Mouse (Mus musculus): ENCODE measurements around the gene Mast2. TPM values are rescaled to one million over a fixed set of nuclear protein-coding genes. Genes with fewer than 3 reads are reported as not detected.

Mast2 gene
- polyA plus RNA-seq, 1 experiment from 2014 or later = 16.3 TPM

- H3K27ac ChIP-seq (ENCODE audit: low read length) = no peak overlapping the region
- H3K27me3 ChIP-seq (ENCODE audit: control insufficient read depth, insufficient read depth, low read length) = no peaks in the 10 kb centered on the region
- ATAC-seq (replicated peaks; ENCODE audit: extremely low read depth, insufficient read depth, low FRiP score) = no peak
- H3K4me1 ChIP-seq (ENCODE audit: control insufficient read depth, insufficient read depth, low read length) = no peaks in the 10 kb centered on the region
- no peaks in the 10 kb centered on the region; the same call in 1 of the 2 replicates for H3K36me3 ChIP-seq (ENCODE audit: control insufficient read depth, insufficient read depth)
- no peak overlapping the region for H3K4me3 ChIP-seq (ENCODE audit: low read length)
- whole genome bisulfite sequencing = 94% methylated on average over 4 of the region's 4 CpGs
- no peak overlapping the region for H3K9ac ChIP-seq (ENCODE audit: low read length)
- H3K9me3 ChIP-seq (replicated peaks; ENCODE audit: control insufficient read depth, low read length) = peaks cover 3% of the 10 kb centered on the region
- no peak overlapping the region for H3K4me2 ChIP-seq (ENCODE audit: low read depth, low read length)
Observed at GRCm38 (mm10) chr4:116435626-116436025, 28.4 kb downstream of the Mast2 start.

DNA sequence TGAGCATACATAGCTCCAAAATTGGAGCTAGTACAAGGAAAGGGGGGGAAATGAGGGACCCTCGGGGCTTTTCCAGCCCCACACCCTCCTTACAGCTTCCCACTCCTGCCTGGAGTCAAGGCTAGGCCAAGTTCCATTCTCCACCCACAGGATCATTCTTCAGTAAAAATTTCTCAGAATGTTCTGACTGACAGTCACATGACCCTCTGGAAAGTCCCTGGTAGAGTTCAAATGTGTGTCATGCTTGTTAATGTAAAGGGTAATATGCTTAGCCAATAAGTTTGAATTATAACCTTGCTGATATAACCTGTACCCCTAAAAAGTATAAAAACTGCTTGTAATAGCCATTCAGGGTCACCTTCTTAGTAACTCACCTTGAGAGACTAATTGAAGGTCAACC lies 41.8 kb downstream of the Mast2 start:
- Histone ChIP-seq H3K9ac (ENCODE audit: low read length) (no peak overlapping the region), H3K4me3 (ENCODE audit: low read length) (no peak overlapping the region), H3K4me1 (ENCODE audit: control insufficient read depth, insufficient read depth, low read length) (peaks cover 5% of the 10 kb centered on the region; the same call in 1 of the 2 replicates), H3K9me3 (replicated peaks; ENCODE audit: control insufficient read depth, low read length) (no peaks in the 10 kb centered on the region), H3K36me3 (ENCODE audit: control insufficient read depth, insufficient read depth) (0 out of 2 replicates have a peak, but pooled peaks cover 2% of the 10 kb centered on the region), H3K27ac (ENCODE audit: low read length) (no peak overlapping the region), H3K27me3 (ENCODE audit: control insufficient read depth, insufficient read depth, low read length) (no peaks in the 10 kb centered on the region), H3K4me2 (ENCODE audit: low read depth, low read length) (no peak overlapping the region)
- ATAC-seq (replicated peaks; ENCODE audit: extremely low read depth, insufficient read depth, low FRiP score) = no peak
- 75% methylated on average over 1 of the region's 1 CpGs for WGBS

DNA sequence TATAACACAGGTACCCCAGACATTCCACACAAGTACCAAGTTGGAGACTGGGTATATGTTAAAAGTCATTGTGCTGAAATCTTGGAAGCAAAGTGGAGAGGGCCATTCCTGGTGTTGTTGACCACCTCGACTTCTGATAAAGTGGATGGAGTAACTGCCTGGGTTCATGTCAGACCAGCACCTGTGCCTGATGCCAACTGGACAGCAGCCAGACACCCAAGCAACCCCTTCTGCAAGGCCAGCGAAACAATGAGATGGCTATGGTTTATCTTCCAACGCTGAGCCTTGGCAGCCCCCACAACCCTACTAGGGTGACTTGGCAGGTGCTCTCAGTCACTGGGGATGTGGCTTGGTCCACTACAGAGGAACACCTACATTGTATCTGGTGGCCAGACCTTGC lies 42.8 kb downstream of the Mast2 start:
- Histone ChIP-seq H3K27ac (ENCODE audit: low read length) (peak overlapping the region; percentile 35; the same call in 1 of the 2 replicates), H3K4me2 (ENCODE audit: low read depth, low read length) (no peak overlapping the region), H3K9me3 (replicated peaks; ENCODE audit: control insufficient read depth, low read length) (no peaks in the 10 kb centered on the region), H3K4me1 (ENCODE audit: control insufficient read depth, insufficient read depth, low read length) (peaks cover 5% of the 10 kb centered on the region; the same call in 1 of the 2 replicates), H3K36me3 (ENCODE audit: control insufficient read depth, insufficient read depth) (0 out of 2 replicates have a peak, but pooled peaks cover 2% of the 10 kb centered on the region), H3K27me3 (ENCODE audit: control insufficient read depth, insufficient read depth, low read length) (no peaks in the 10 kb centered on the region), H3K9ac (ENCODE audit: low read length) (no peak overlapping the region), H3K4me3 (ENCODE audit: low read length) (no peak overlapping the region)
- peak; percentile 60 for ATAC-seq (replicated peaks; ENCODE audit: extremely low read depth, insufficient read depth, low FRiP score)
- WGBS = 44% methylated on average over 3 of the region's 3 CpGs

GRCm38 (mm10) chr4:116412993-116413392 lies 51.0 kb downstream of the Mast2 start:
- 0 out of 2 replicates have a peak overlapping the region, but pooled peaks have one; percentile 0 for H3K27ac ChIP-seq (ENCODE audit: low read length)
- H3K4me3 ChIP-seq (ENCODE audit: low read length) = no peak overlapping the region
- no peaks in the 10 kb centered on the region for H3K27me3 ChIP-seq (ENCODE audit: control insufficient read depth, insufficient read depth, low read length)
- ATAC-seq (replicated peaks; ENCODE audit: extremely low read depth, insufficient read depth, low FRiP score) = no peak
- no peak overlapping the region for H3K9ac ChIP-seq (ENCODE audit: low read length)
- no peaks in the 10 kb centered on the region for H3K9me3 ChIP-seq (replicated peaks; ENCODE audit: control insufficient read depth, low read length)
- WGBS = 18% methylated on average over 1 of the region's 1 CpGs
- no peak overlapping the region for H3K4me2 ChIP-seq (ENCODE audit: low read depth, low read length)
- H3K4me1 ChIP-seq (ENCODE audit: control insufficient read depth, insufficient read depth, low read length) = peaks cover 12% of the 10 kb centered on the region
- H3K36me3 ChIP-seq (ENCODE audit: control insufficient read depth, insufficient read depth) = no peaks in the 10 kb centered on the region

DNA sequence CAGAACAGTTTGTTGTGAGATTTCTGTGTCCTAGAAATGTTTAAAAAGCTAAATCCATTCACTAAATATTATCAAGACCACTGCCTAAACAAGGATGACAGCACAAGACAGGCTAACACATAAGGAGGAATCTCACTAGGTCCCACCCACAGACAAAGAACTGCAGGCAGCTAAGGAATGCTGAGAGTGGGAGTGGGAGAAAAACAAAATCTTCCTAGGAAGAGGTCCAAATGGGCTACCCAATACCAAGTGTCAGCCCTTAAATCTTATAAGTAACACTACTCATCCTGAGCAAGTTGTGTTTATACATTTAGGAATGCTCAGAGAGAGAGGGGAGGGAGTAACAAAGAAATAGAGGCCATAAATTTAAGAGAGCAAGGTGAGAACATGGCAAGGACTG lies 52.6 kb downstream of the Mast2 start:
- no peaks in the 10 kb centered on the region for H3K27me3 ChIP-seq (ENCODE audit: control insufficient read depth, insufficient read depth, low read length)
- no peak overlapping the region for H3K9ac ChIP-seq (ENCODE audit: low read length)
- no peak for ATAC-seq (replicated peaks; ENCODE audit: extremely low read depth, insufficient read depth, low FRiP score)
- no peak overlapping the region for H3K27ac ChIP-seq (ENCODE audit: low read length)
- no peak overlapping the region for H3K4me2 ChIP-seq (ENCODE audit: low read depth, low read length)
- H3K36me3 ChIP-seq (ENCODE audit: control insufficient read depth, insufficient read depth) = no peaks in the 10 kb centered on the region
- no peak overlapping the region for H3K4me3 ChIP-seq (ENCODE audit: low read length)
- H3K9me3 ChIP-seq (replicated peaks; ENCODE audit: control insufficient read depth, low read length) = no peaks in the 10 kb centered on the region
- peaks cover 15% of the 10 kb centered on the region for H3K4me1 ChIP-seq (ENCODE audit: control insufficient read depth, insufficient read depth, low read length)

GRCm38 (mm10) chr4:116406668-116407067 lies 57.3 kb downstream of the Mast2 start:
- Histone ChIP-seq H3K9me3 (replicated peaks; ENCODE audit: control insufficient read depth, low read length) (no peaks in the 10 kb centered on the region), H3K4me3 (ENCODE audit: low read length) (no peak overlapping the region), H3K9ac (ENCODE audit: low read length) (no peak overlapping the region), H3K4me2 (ENCODE audit: low read depth, low read length) (no peak overlapping the region), H3K27ac (ENCODE audit: low read length) (no peak overlapping the region), H3K36me3 (ENCODE audit: control insufficient read depth, insufficient read depth) (no peaks in the 10 kb centered on the region), H3K4me1 (ENCODE audit: control insufficient read depth, insufficient read depth, low read length) (peaks cover 13% of the 10 kb centered on the region), H3K27me3 (ENCODE audit: control insufficient read depth, insufficient read depth, low read length) (no peaks in the 10 kb centered on the region)
- WGBS = 74% methylated on average over 2 of the region's 2 CpGs
- ATAC-seq (replicated peaks; ENCODE audit: extremely low read depth, insufficient read depth, low FRiP score) = no peak

- peak overlapping the region; percentile 57 for H3K4me2 ChIP-seq (ENCODE audit: low read depth, low read length)
- peak overlapping the region; percentile 58 for H3K9ac ChIP-seq (ENCODE audit: low read length)
- H3K4me1 ChIP-seq (ENCODE audit: control insufficient read depth, insufficient read depth, low read length) = peaks cover 10% of the 10 kb centered on the region
- no peaks in the 10 kb centered on the region for H3K36me3 ChIP-seq (ENCODE audit: control insufficient read depth, insufficient read depth)
- peak overlapping the region; percentile 36 for H3K4me3 ChIP-seq (ENCODE audit: low read length)
- H3K27me3 ChIP-seq (ENCODE audit: control insufficient read depth, insufficient read depth, low read length) = no peaks in the 10 kb centered on the region
- ATAC-seq (replicated peaks; ENCODE audit: extremely low read depth, insufficient read depth, low FRiP score) = no peak
- H3K27ac ChIP-seq (ENCODE audit: low read length) = peak overlapping the region; percentile 27; the same call in 1 of the 2 replicates
- WGBS = 46% methylated on average over 8 of the region's 8 CpGs
- no peaks in the 10 kb centered on the region for H3K9me3 ChIP-seq (replicated peaks; ENCODE audit: control insufficient read depth, low read length)
Observed at GRCm38 (mm10) chr4:116405955-116406351, 58.0 kb downstream of the Mast2 start.

GRCm38 (mm10) chr4:116405276-116405954 lies 58.6 kb downstream of the Mast2 start:
- 48% methylated on average over 7 of the region's 7 CpGs for WGBS
- no peaks in the 10 kb centered on the region for H3K9me3 ChIP-seq (replicated peaks; ENCODE audit: control insufficient read depth, low read length)
- no peak for ATAC-seq (replicated peaks; ENCODE audit: extremely low read depth, insufficient read depth, low FRiP score)
- no peak overlapping the region for H3K27ac ChIP-seq (ENCODE audit: low read length)
- no peaks in the 10 kb centered on the region for H3K36me3 ChIP-seq (ENCODE audit: control insufficient read depth, insufficient read depth)
- H3K4me3 ChIP-seq (ENCODE audit: low read length) = peak overlapping the region; percentile 36
- H3K27me3 ChIP-seq (ENCODE audit: control insufficient read depth, insufficient read depth, low read length) = no peaks in the 10 kb centered on the region
- H3K9ac ChIP-seq (ENCODE audit: low read length) = peak overlapping the region; percentile 58
- H3K4me1 ChIP-seq (ENCODE audit: control insufficient read depth, insufficient read depth, low read length) = peaks cover 10% of the 10 kb centered on the region
- peak overlapping the region; percentile 57 for H3K4me2 ChIP-seq (ENCODE audit: low read depth, low read length)

DNA sequence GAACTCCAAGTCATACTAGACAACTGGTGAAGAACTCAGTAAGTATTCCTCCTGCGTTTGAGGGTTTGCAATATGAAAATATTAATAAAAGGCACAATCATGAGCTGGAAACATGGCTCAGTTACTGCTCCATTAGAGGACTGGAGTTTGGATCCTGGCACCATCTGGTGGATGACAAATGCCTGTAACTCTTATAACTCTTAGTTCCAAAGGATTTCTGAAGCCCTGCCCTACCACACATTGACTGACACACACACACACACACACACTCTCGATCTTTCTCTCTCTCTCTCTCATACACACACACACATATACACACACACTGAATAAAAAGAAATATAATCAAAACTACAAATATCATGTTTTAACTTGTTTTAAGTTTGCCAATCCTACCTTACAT lies 60.1 kb downstream of the Mast2 start:
- Histone ChIP-seq H3K9me3 (replicated peaks; ENCODE audit: control insufficient read depth, low read length) (no peaks in the 10 kb centered on the region), H3K36me3 (ENCODE audit: control insufficient read depth, insufficient read depth) (no peaks in the 10 kb centered on the region), H3K27ac (ENCODE audit: low read length) (no peak overlapping the region), H3K4me2 (ENCODE audit: low read depth, low read length) (no peak overlapping the region), H3K4me3 (ENCODE audit: low read length) (no peak overlapping the region), H3K4me1 (ENCODE audit: control insufficient read depth, insufficient read depth, low read length) (peaks cover 10% of the 10 kb centered on the region), H3K27me3 (ENCODE audit: control insufficient read depth, insufficient read depth, low read length) (no peaks in the 10 kb centered on the region), H3K9ac (ENCODE audit: low read length) (no peak overlapping the region)
- ATAC-seq (replicated peaks; ENCODE audit: extremely low read depth, insufficient read depth, low FRiP score) = no peak
- 67% methylated on average over 2 of the region's 2 CpGs for WGBS
